Mouse (Mus musculus): Measurements from ENCODE around the gene Spo11.

The Spo11 gene

DNA sequence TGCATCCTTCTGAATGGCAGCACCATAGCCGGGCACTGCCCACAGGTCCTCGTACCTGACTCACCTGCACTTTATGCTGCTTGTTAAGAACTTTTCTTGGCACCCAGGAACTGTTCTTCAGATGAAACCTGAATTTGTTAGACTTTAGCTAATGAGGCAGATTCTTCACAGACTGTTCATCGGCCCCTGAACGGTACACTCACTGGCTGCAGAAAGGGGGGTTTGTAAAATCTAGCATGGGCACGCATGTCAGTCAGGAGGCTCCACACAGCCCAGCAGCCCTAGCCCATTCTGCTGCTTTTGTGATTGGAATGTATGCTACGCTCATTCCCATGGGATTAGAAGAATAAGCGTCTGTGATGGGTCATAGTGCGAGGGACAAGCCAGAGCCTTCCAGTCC lies 26.2 kb downstream of the Spo11 start:
- no peak for DNase-seq (ENCODE audit: low spot score in 2 of 2)

DNA sequence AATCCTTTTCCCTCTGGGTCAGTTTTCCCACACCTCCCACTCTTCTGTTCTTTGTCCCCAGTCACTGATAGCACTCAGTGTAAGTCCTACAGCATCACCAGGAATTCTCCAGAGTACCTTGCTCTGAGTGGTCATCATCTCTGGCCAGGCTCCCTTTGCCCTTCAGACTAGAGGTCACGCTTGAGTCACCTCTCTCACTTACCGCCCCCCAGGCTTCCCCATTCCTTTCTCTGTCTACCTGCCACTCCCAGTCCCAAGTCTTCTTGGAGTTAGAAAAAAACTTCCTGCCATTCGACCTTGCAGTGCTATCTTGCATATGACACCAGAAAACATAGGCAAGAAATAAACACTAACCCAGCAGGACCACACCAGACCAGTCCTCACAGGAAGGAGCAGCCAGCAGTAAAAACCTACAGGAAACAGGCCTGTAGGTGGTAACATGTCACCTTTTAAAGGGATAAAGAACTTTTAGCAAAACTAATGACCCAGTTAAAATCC lies 32.8 kb downstream of the Spo11 start:
- DNase-seq (ENCODE audit: low spot score in 2 of 2), result no peak

DNA sequence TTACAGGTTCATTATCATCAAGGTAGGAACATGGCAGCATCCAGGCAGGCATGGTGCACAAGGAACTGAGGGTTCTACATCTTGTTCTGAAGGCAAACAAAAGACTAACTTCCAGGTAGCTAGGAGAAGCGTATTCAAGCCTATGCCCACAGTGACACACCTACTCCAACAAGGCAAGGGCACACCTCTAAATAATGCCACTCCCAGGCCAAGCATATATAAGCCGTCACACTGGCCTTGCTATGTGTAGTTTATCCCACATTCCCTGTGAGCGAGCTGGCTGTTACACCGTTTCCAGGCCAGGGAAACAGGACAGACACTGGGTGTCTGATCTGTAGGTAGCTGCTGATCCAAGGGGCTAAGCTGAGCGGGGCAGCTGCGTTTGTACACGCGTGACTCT lies 33.9 kb downstream of the Spo11 start:
- DNase-seq (ENCODE audit: low spot score in 2 of 2), result no peak

DNA sequence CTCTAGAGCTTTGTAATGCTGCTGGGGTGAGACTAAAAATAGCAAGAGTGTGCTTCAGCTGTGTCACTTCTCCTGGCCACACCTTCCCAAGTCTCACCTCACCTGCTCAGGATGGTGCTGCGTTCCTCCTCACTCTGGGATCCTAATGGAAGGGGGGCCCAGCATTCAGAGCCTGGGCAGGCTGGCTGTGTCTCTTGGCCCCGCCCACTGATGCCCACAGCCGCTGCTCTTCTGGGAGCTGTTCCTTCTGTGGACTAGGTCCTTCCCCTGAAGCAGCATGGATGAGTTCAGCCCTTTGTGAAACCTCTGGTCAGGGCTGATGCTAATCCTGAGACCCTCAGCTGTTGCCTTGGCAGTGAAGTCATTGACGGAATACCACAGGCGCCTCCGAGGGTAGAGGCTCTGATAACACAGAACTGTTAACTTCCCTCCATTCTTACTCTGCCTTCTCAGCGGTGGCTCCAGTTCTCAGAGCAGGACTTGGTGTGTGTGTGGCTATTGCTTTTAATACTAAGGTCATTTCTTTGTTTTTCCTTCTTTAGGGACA lies 37.3 kb downstream of the Spo11 start:
- DNase-seq (ENCODE audit: low spot score in 2 of 2), result no peak

- DNase-seq (ENCODE audit: low spot score in 2 of 2), result no peak
Measured at GRCm38 (mm10) chr2:173017940-173018339, 40.4 kb downstream of the Spo11 start.

- DNase-seq (ENCODE audit: low spot score in 2 of 2), result peak; percentile 74 to 76
Measured at GRCm38 (mm10) chr2:173018618-173019017, 41.1 kb downstream of the Spo11 start.

DNA sequence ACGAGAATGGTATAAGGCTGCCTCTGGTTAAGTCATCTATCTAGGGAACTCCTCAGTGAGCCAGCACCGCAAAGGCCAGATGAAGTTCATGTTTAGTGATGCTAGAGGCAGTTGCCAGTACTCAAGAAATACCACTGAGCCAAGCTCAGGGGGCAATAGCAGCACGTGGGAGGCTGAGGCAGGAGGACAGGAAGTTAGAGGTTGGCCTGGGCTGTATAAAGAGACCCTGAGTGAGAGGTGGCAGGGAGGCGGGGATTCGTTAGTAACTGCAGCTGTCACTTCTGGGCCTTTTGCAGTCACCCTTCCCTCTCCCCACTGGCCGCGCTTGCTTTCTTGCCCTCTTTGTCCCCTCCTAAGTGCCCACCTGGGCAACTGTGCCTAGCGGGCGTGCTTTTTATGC lies 41.8 kb downstream of the Spo11 start:
- DNase-seq (ENCODE audit: low spot score in 2 of 2), result no peak

- DNase-seq (ENCODE audit: low spot score in 2 of 2), result peak; percentile 83 to 90
Measured at GRCm38 (mm10) chr2:173019790-173020189, 42.3 kb downstream of the Spo11 start.

- no peak for DNase-seq (ENCODE audit: low spot score in 2 of 2)
Measured at GRCm38 (mm10) chr2:173020430-173020829, 42.9 kb downstream of the Spo11 start, which contains the start of gene Rbm38. TSS of gene Rbm38 (plus strand) at chr2:173020498.

DNA sequence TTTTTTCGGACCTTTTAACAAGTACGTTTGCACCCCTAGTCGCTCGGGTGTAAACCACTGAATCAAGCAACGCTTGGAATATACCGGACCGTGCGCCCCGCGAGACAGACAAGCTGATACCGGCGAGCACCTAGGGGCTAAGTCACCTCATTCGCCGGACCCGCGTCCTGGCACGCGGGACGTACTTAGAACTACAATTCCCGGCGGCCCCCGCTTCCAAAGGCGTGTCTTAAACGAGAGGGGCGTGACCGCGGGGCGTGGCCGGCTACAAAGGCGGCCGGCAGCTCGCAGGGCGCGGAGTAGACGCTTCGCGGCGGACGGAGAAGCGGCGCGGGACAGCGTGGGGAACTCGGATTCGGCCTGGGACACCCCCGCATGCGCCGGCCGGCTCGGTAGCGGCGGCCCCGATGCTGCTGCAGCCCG lies 44.1 kb downstream of the Spo11 start:
- DNase-seq (ENCODE audit: low spot score in 2 of 2), result peak; percentile 83 to 93

DNA sequence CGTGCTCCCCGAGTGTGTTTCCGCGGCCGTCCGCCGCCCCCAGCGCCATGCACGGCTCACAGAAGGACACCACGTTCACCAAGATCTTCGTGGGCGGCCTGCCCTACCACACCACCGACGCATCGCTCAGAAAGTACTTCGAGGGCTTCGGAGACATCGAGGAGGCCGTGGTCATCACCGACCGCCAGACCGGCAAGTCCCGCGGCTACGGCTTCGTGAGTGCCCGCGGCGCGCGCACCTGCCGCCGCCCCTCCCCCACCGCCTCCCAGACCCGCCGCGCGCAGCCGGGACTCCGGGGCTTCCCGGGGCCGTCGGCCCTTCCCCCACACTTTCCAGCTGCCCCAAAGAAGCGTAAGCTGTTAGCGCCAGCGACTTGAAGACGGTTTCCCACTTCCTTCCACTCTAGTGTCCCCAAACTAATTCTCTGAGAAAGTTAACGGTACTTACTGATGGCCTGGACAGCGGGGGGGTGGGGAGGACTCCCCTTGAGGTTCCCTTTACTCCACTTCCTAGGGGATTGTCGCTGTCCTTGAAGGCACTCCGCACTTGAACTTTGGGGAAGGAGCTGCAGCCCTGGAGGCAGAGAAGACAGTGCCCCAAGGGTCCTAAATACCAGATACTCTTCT lies 44.7 kb downstream of the Spo11 start:
- DNase-seq (ENCODE audit: low spot score in 2 of 2), result peak; percentile 38 to 43

- peak; percentile 60 for DNase-seq (ENCODE audit: low spot score in 2 of 2)
Measured at GRCm38 (mm10) chr2:173022813-173023212, 45.3 kb downstream of the Spo11 start.

- DNase-seq (ENCODE audit: low spot score in 2 of 2), result no peak
Measured at GRCm38 (mm10) chr2:173023371-173023851, 45.9 kb downstream of the Spo11 start.

GRCm38 (mm10) chr2:173023966-173024365 lies 46.5 kb downstream of the Spo11 start:
- DNase-seq (ENCODE audit: low spot score in 2 of 2), result no peak

DNA sequence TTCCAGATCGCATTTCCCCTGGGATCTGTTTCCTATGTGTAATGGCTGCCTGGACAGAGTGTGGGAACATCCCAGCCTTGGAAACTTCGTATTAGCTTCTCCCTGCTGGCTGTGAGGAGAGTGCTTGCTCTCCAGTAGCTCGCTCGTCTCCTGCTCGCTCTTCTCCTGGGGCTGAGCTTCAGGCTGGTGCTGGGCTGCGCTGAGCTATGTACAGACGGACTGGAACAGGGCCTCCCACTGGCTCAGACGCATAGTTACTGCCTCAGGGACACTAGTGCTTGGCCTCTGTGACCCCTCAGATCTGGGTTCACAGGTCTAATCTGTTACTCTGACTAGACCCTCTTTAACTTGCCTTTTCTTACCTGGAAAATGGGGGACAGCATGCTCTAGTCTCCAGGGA lies 46.9 kb downstream of the Spo11 start:
- no peak for DNase-seq (ENCODE audit: low spot score in 2 of 2)

GRCm38 (mm10) chr2:173024938-173025337 lies 47.4 kb downstream of the Spo11 start:
- DNase-seq (ENCODE audit: low spot score in 2 of 2), result peak; percentile 44 to 45

DNA sequence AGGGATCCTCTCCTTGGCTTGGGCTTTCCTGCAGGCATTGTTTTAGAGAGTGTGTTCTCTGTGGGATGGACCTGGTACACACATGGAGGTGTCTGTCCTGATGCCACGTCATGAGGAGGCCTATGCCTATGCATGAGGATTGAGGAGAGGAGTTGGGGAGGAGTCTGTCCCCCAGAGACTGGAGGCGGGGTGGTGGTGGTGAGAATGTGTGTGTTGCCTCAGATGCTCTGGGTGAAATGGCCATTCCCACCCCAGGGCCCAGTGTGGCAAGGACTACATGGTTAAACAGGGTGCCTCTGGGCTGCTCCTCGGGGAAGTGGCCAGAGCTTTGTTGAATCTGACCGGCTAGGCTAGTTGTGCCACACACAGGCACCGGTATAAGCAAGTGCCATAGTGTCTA lies 48.8 kb downstream of the Spo11 start:
- no peak for DNase-seq (ENCODE audit: low spot score in 2 of 2)

GRCm38 (mm10) chr2:173026688-173027131 lies 49.2 kb downstream of the Spo11 start:
- no peak for DNase-seq (ENCODE audit: low spot score in 2 of 2)

- DNase-seq (ENCODE audit: low spot score in 2 of 2), result no peak
Measured at GRCm38 (mm10) chr2:173027169-173027823, 49.8 kb downstream of the Spo11 start.

GRCm38 (mm10) chr2:173027824-173028495 lies 50.5 kb downstream of the Spo11 start:
- peak in 1 of 2 experiments; percentile 39 for DNase-seq (ENCODE audit: low spot score in 2 of 2)

DNA sequence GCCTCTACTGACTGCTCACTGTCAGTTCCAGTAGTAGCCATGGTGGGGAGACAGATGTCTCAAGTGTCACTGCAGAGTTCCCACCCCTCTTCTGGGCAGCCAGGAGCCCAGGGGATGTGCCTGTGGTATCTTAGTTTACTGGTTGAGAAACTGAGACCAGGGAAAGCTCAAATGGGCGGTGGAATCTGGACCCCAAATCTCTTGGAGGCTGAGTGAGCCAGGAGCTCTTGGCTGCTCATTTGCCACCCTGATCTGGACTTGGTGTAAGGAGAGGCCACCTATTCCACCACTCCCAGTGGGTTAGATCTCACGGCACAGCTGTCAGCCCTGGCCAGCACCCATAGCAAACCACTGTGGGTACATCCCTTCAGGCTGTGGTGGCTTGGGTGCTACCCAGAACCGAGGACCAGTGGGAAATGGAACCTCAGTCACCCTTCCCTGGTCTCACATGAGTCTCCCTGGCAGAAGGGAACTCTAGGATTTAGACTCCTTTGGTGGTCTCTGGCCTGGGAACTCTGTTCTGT lies 51.1 kb downstream of the Spo11 start:
- no peak for DNase-seq (ENCODE audit: low spot score in 2 of 2)
